Mouse (Mus musculus) layer of hippocampus, adult 8-10 months (tissue): ENCODE measurements around the gene Isl2. TPM values are rescaled to one million over a fixed set of nuclear protein-coding genes. Genes with fewer than 3 reads are reported as not detected.

ENCODE experiments used
- DNase-seq, 2 experiments: peaks; one replicate each; pipeline ENCODE4 v3.0.0; 2022; ENCODE audit warnings: low spot score in 2 of 2
- total RNA-seq, 4 experiments: library from RNA; stranded (reverse); gene quantifications; 2 replicates each; pipeline ENCODE4 v1.2.4; 2022

Isl2 gene
- total RNA-seq, 4 experiments from 2014 or later = 0.41 TPM; not detected in 3

DNA sequence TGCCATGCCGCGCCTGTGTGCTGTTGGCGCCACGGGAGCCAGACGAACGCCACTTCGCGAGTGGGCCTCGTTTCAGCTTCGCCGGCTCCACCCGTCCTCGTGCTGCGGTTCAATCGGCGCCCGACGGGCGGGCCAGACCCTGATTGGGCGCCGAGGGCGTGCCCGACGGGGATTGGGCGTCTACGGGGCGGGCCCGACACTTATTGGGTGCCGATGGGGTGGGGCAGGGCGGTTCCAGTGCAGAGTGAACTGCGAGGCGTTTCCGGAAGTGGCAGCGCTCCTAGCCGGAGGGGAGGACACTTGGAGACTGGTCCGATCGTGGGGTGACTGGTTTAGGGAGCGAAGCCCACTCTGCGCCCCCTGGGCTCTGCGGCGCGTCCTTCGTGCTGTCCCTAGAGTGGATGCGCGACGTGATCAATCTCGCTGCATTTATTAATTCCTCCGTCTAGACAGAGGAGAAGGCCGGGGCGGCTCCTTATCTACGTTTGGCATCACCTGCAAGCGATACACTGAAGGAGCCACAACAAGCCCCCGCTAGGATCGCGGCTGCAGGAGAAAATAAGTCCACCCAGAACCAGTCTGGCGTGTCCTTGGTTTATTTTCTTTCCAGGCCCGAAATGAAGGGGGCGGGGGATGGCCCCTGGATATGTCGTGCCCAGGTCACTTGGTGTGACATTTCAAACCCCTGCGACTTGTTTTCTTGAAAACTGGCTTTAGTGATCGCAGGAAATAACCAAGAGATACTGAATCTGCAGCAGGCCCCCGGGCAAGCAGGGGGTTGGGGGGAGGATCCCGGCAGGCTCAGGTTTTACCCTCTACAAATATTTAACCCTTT is 7.9 kb downstream of the Isl2 start:
- DNase-seq = no peak

DNA sequence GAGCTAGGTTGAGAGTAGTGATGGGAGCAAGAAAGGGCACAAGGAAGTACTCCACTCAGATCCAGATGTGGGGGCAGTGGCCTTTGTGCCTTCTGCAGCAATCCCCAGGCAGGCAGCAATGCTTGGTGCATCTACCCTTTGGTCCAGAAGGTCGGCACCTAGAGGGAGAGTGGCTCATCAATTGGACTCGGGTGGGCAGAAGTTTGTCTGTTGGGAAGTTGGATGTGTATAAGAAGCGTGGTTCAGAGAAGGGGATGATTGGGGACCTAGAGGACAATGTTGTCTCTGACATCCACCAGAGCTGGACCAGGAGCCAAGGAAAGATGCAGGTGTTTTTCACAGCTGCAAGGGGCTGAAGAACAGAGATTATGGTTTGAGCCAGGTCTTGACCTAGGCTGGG is 10.4 kb downstream of the Isl2 start:
- DNase-seq = no peak

DNA sequence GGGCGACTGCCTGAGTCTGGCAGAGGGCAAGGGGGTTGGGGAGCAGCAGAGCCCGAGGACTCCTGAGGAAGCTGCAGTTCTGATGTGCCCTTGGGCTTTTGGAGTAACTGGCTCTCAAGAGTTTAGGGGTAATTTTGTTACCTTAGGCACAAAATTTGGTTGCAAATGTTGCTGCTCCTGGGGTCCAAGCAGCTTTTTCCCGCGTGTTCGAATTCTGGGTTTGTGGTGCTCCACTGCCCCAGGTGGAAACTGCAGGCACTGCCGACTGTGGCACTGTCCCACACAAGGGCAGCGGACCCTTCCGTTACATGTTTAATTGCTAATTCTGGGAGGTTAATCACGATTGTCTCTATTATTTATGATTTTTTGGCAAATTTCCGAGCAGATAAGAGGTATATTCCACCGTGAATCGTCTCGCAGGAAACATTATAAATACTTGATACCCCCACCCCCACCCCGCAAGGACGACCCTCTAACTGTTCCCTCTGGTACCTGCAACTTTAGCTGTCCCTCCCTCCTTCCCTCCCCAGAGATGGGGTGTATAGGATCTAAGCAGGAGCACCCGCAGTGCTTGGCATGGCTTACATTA is 10.9 kb downstream of the Isl2 start:
- no peak for DNase-seq

DNA sequence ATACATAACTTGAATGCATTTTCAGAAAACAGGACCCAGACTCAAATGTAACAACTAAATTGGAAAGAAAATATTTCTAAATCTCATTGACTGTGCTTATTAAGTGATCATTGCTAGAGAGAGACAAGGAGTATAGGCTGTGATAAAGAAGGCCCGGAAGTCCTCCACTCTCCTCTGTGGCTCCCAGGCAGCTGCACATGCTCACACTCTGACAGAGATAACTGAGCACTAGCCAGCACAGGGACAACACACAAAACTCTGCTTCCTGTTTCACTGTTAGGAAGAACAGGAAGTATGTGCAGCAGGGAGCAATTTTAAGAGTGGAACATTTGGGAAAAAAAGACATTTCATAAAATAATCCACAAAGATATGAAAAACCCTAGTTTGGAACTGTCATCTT is 16.5 kb downstream of the Isl2 start:
- DNase-seq = no peak

DNA sequence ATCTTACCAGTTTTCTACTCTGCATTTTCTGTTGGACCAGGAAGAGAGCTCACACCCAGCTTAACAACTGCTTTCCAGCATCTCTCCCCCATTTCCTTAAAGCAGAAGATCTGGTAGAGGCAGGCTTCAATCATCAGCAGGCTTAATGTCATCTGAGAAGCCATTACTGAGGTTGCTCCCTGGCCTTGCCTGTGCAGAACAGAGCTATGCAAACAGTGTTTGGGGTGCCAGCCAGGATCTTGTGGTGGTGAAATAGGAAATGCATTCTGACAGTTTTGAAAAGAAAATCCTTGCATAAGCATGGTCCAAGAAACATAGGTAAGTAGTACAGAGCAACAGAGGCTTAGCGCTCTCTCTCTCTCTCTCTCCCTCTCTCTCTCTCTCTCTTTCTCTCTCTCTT is 22.5 kb downstream of the Isl2 start:
- DNase-seq = no peak

DNA sequence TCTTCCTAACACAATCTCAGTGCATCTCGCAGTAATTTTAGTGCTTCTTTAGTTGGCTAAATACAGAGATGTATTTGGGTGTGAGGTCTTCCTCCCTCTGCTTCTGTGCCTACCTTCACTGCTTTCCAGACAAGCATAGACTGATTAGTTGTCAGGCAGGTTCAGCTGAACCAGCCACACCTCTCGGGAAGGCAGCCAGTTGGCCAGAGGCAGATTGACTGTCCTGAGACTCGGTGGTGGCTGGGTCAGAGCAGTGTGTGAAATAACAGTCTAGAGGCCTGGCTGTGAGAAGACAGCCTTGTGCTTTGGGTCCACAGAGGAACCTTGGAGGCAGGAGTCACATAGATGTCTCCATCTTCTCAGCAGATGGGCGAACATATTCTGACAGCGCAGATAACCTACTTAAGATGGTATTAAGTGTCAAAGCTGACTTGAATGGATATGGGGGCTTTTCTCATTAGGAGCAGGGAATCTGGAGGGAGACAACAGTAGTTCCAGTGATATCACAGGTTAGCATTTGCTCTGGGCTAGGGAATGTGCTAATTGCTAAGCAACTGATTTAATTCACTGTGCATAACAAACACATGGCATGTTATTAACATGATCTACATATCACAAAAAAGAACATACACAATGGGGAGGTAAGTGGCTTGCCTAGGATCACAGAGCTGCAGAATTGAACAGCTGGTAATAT is 30.1 kb downstream of the Isl2 start:
- no peak for DNase-seq

DNA sequence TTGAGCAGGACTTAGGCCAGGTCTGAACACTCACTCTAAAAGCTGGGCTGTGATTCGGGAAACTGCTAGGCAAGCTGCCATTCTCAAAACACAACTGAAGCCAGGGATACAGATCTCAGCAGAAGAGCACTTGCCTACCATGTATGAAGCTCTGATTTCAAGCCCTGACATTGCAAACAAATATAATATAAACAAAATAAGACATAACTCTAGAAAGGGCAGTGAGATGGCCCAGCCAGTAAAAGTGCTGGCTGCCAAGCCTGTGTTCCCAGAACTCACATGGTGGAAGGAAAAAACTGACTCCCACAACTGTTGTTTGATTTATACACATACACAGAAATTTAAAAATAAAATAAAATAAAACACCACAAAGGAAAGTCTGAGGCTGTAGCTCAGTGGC is 32.6 kb downstream of the Isl2 start:
- DNase-seq = no peak

DNA sequence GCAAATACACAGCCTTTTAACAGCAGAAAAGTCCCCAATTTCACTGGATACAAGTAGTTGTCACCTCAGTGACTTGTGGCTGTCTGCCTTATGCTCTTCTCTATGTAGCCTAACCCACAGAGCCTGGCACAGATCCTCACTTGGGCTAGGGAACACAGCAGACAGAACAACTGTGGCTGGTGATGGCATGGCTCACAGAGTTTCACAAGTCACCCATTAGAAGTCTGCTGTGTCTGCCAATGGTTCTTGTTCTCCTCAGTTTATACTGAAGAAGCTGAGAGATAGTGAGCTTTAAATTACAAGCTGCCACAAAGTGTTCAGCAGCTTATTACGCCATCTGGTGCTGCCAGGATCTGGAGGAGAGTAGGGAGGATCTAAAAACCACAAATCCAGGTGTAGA is 38.1 kb downstream of the Isl2 start:
- peak; percentile 7 to 11 for DNase-seq

DNA sequence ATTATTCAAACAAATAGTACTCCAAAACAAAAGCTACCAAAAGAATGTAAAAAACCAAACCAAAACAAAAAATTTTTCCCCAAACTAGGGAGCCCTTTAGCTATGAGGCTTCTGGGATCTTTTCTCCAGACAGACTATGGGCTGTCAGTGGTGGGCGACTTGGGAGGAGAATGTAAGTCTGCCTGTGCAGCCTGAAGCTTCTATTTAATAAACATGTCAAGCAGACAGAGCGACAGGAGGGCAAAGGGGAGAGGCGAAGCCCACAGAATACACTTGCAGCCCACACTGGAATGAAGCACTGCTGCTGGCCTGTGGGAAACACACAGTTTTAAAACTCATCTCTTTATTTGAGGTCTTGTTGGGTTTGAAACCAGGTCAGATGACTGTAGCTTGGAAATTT is 42.9 kb downstream of the Isl2 start:
- no peak for DNase-seq

DNA sequence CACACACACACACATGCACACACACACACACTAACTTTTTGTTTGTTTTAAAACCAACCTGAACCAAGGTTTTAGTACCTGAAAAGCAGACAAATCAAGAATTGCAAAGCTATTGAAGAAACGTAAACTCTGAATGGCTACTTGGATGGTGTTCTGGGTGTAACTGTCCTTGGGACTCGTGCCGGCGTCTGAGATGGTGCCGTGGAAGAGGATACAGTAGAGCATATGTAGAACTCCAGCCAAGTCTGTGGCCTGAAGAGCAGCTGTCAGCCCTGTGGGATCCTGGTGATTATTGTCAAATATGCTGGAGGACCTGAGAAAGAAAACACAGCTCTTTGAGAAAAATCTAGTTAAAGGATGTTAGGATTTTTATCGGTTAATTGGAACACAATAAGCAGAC is 47.7 kb downstream of the Isl2 start:
- no peak for DNase-seq

Other genes starting within 250 kb of the Isl2 start
- gene Nrg4, start 211.8 kb upstream of the Isl2 start, total RNA-seq = under 1 TPM in 3 of 4 experiments, not detected in 1; 0.33 to 0.93 (median 0.65) TPM
- 1 to 10 TPM; 5.8 to 7.7 (median 6.0) TPM for gene Tmem266, start 211.8 kb upstream of the Isl2 start, total RNA-seq
- 10 to 100 TPM; 34.6 to 44.8 (median 40.8) TPM for gene Etfa, start 26.4 kb upstream of the Isl2 start, total RNA-seq